In the genomic region with DNA sequence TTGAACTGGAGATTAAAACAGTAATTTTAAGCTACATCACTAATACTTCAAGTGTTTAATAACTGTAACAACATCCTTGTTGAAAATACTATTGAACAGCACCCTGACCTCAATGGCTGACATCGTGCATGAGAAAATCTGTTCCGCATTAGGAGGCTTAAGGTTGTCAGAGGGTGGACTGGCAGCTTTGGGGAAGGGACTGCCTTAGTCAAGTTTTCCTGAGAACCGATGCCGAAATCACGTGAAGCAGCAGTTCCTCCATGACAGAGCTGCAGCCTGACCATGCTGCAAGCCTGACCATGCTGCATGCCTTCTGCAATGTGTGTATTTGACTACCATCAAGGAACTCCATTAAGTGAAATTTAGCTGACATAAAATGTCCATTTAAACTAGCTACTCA, we compare ENCODE assay signal across 32 mouse cellular contexts.
DNase-seq lines count a peak whose midpoint lies in the region; ATAC-seq lines count a peak whose summit lies in the region.
"Had no signal": no experiment of that assay in that cellular context is flagged by ENCODE, and none has a peak within 500 bp of the region (broad histone marks: within the 10 kb centered on the region; RNA-seq: fewer than 3 reads in every experiment).

No protein-coding gene starts in this region.

- no peak overlapping the region for H3K4me2 ChIP-seq in midbrain, embryonic 14.5 days (ENCODE audit: low read length)
- H3K4me2 ChIP-seq in midbrain, embryonic 15.5 days, result no peak overlapping the region
- H3K4me2 ChIP-seq: embryonic facial prominence, embryonic 15.5 days; heart, embryonic 11.5 days; kidney, embryonic 15.5 days; midbrain, embryonic 12.5 days; neural tube, embryonic 13.5 days had no signal

- H3K27me3 ChIP-seq in midbrain, embryonic 14.5 days (ENCODE audit: control insufficient read depth, insufficient read depth, low read length), result no peaks in the 10 kb centered on the region
- no peaks in the 10 kb centered on the region for H3K27me3 ChIP-seq in midbrain, embryonic 15.5 days (replicated peaks)
- H3K27me3 ChIP-seq: CH12.LX; embryonic facial prominence, embryonic 15.5 days; kidney, embryonic 15.5 days; midbrain, embryonic 12.5 days; neural tube, embryonic 13.5 days had no signal

- H3K4me1 ChIP-seq in midbrain, embryonic 14.5 days (ENCODE audit: control insufficient read depth, insufficient read depth, low read length), result 0 out of 2 replicates have a peak, but pooled peaks cover 3% of the 10 kb centered on the region
- H3K4me1 ChIP-seq in midbrain, embryonic 15.5 days, result peaks cover 5% of the 10 kb centered on the region
- H3K4me1 ChIP-seq: embryonic facial prominence, embryonic 15.5 days; kidney, embryonic 15.5 days had no signal

- no peak overlapping the region for H3K4me3 ChIP-seq in midbrain, embryonic 14.5 days (replicated peaks; ENCODE audit: low read depth, low read length)
- H3K4me3 ChIP-seq in midbrain, embryonic 15.5 days, result no peak overlapping the region
- H3K4me3 ChIP-seq: embryonic facial prominence, embryonic 15.5 days; hindbrain, embryonic 10.5 days; kidney, embryonic 15.5 days; left cerebral cortex, adult 2 months; midbrain, embryonic 12.5 days; neural tube, embryonic 13.5 days had no signal

- H3K27ac ChIP-seq in midbrain, embryonic 14.5 days (replicated peaks; ENCODE audit: low read depth, low read length), result no peak overlapping the region
- no peak overlapping the region for H3K27ac ChIP-seq in midbrain, embryonic 15.5 days
- H3K27ac ChIP-seq: embryonic facial prominence, embryonic 15.5 days; hindbrain, embryonic 10.5 days; kidney, embryonic 15.5 days; left cerebral cortex, adult 2 months; midbrain, embryonic 12.5 days; neural tube, embryonic 13.5 days had no signal

- H3K9ac ChIP-seq in midbrain, embryonic 14.5 days (replicated peaks; ENCODE audit: low read length), result no peak overlapping the region
- H3K9ac ChIP-seq in midbrain, embryonic 15.5 days, result no peak overlapping the region
- H3K9ac ChIP-seq: embryonic facial prominence, embryonic 15.5 days; kidney, embryonic 15.5 days; midbrain, embryonic 12.5 days; neural tube, embryonic 13.5 days had no signal

- ATAC-seq in midbrain, embryonic 14.5 days (ENCODE audit: low FRiP score, low TSS enrichment), result no peak
- ATAC-seq in midbrain, embryonic 15.5 days (replicated peaks), result no peak
- ATAC-seq in megakaryocyte, adult 5-6 weeks (ENCODE audit: poor library complexity, severe bottlenecking), result no peak
- ATAC-seq: activated CD4-positive, CD25-positive, alpha-beta regulatory T cell, adult 4 months; forebrain, embryonic 14.5 days; hindbrain, embryonic 16.5 days; lung, postnatal 0 days had no signal

- peak; percentile 19 for DNase-seq in midbrain, embryonic 14.5 days
- DNase-seq in embryo, embryonic 11.5 days (ENCODE audit: low read depth, low spot score), result peak; percentile 19
- DNase-seq in hindlimb bud, embryonic 11.5 days (ENCODE audit: extremely low spot score, low read depth, low spot score), result peak; percentile 70
- peak; percentile 48 for DNase-seq in mesoderm, embryonic 11.5 days (ENCODE audit: low read depth, low spot score)
- DNase-seq in kidney, postnatal 25 days, result no peak
- DNase-seq in natural killer cell, adult 2 months (ENCODE audit: low spot score in 2 of 2), result no peak
- DNase-seq: adrenal gland, adult 8-10 months; cerebellum, adult 2 months; cerebellum, postnatal 25 days; gastrocnemius, postnatal 10 days; kidney, adult 11 months; kidney, postnatal 4 days; layer of hippocampus, adult 9-11 months; liver; retina, postnatal 1 day; right cerebral cortex, postnatal 25 days; spleen, adult 18-20 months; thymus, postnatal 36 days had no signal

- 37% methylated on average over 5 of the region's 5 CpGs for WGBS in midbrain, embryonic 14.5 days
- 38% methylated on average over 5 of the region's 5 CpGs for WGBS in midbrain, embryonic 15.5 days

- no peaks in the 10 kb centered on the region for H3K9me3 ChIP-seq in midbrain, embryonic 14.5 days (ENCODE audit: control insufficient read depth, low read length)
- H3K9me3 ChIP-seq in midbrain, embryonic 15.5 days, result no peaks in the 10 kb centered on the region
- H3K9me3 ChIP-seq: embryonic facial prominence, embryonic 15.5 days; hindbrain, embryonic 10.5 days; kidney, embryonic 15.5 days; midbrain, embryonic 12.5 days; neural tube, embryonic 13.5 days had no signal

- no peaks in the 10 kb centered on the region for H3K36me3 ChIP-seq in midbrain, embryonic 14.5 days (ENCODE audit: control insufficient read depth, insufficient read depth, low read length)
- H3K36me3 ChIP-seq in midbrain, embryonic 15.5 days (replicated peaks), result no peaks in the 10 kb centered on the region
- H3K36me3 ChIP-seq: embryonic facial prominence, embryonic 15.5 days; kidney, embryonic 15.5 days; midbrain, embryonic 12.5 days; neural tube, embryonic 13.5 days had no signal

Comparison
In these comparisons a context has a peak if more than half of its experiments do, and no peak if none do; other contexts are left out.
1. DNase-seq: peak in midbrain, embryonic 14.5 days (single experiment), embryo, embryonic 11.5 days (single experiment), hindlimb bud, embryonic 11.5 days (single experiment) and mesoderm, embryonic 11.5 days (single experiment); none in kidney, postnatal 25 days (0 of 2) and natural killer cell, adult 2 months (0 of 2).